Mouse (Mus musculus) ovary, postnatal 10 days (tissue): ENCODE measurements around the gene Gm49325.
A peak's percentile ranks its signal among the peaks of the same experiment; 100 is the strongest.

ENCODE experiments used
- DNase-seq: peaks from one replicate; pipeline ENCODE4 v3.0.0; 2022; ENCODE audit warnings: low spot score

The Gm49325 gene

GRCm38 (mm10) chr10:77589117-77589516 is 16.9 kb upstream of the Gm49325 start:
- DNase-seq = no peak

- no peak for DNase-seq
Observed at GRCm38 (mm10) chr10:77589749-77590148, 16.2 kb upstream of the Gm49325 start.

GRCm38 (mm10) chr10:77590812-77591211 is 15.2 kb upstream of the Gm49325 start:
- DNase-seq = no peak

GRCm38 (mm10) chr10:77591546-77591945 is 14.5 kb upstream of the Gm49325 start:
- DNase-seq = no peak

- DNase-seq = no peak
Observed at GRCm38 (mm10) chr10:77596060-77596459, 9.9 kb upstream of the Gm49325 start.

GRCm38 (mm10) chr10:77603021-77603420 is 3.0 kb upstream of the Gm49325 start:
- DNase-seq = no peak

GRCm38 (mm10) chr10:77604111-77604510 is 1.9 kb upstream of the Gm49325 start:
- no peak for DNase-seq

GRCm38 (mm10) chr10:77604958-77605357 is 1.0 kb upstream of the Gm49325 start:
- DNase-seq = no peak

- no peak for DNase-seq
Observed at GRCm38 (mm10) chr10:77605368-77605767, 629 bp upstream of the Gm49325 start.

GRCm38 (mm10) chr10:77606855-77607254 is 858 bp downstream of the Gm49325 start:
- DNase-seq = no peak

GRCm38 (mm10) chr10:77607441-77607840 is 1.4 kb downstream of the Gm49325 start:
- DNase-seq = no peak

- DNase-seq = no peak
Observed at GRCm38 (mm10) chr10:77608589-77608988, 2.6 kb downstream of the Gm49325 start.

GRCm38 (mm10) chr10:77610221-77610961 is 4.4 kb downstream of the Gm49325 start:
- no peak for DNase-seq

GRCm38 (mm10) chr10:77613409-77613808 is 7.4 kb downstream of the Gm49325 start:
- DNase-seq = no peak

- no peak for DNase-seq
Observed at GRCm38 (mm10) chr10:77615647-77616046, 9.7 kb downstream of the Gm49325 start.

- no peak for DNase-seq
Observed at GRCm38 (mm10) chr10:77616166-77616565, 10.2 kb downstream of the Gm49325 start.

- DNase-seq = no peak
Observed at GRCm38 (mm10) chr10:77616926-77617325, 10.9 kb downstream of the Gm49325 start.

- no peak for DNase-seq
Observed at GRCm38 (mm10) chr10:77621546-77621945, 15.5 kb downstream of the Gm49325 start.

GRCm38 (mm10) chr10:77622055-77622988 is 16.3 kb downstream of the Gm49325 start, which contains the start of gene Ube2g2:
Gene Ube2g2, plus strand, starts transcription at chr10:77622275.
- peak; percentile 87 for DNase-seq

GRCm38 (mm10) chr10:77623069-77623492 is 17.1 kb downstream of the Gm49325 start:
- no peak for DNase-seq

- no peak for DNase-seq
Observed at GRCm38 (mm10) chr10:77623639-77624400, 17.8 kb downstream of the Gm49325 start.

GRCm38 (mm10) chr10:77624570-77624995 is 18.6 kb downstream of the Gm49325 start:
- DNase-seq = no peak
